Mouse (Mus musculus) CH12.LX (cell line): ENCODE results near the gene Tspan15. TPM values are rescaled to one million over a fixed set of nuclear protein-coding genes. Genes with fewer than 3 reads are reported as not detected.

Experiments
- DNase-seq: peaks from one replicate; pipeline ENCODE4 v3.0.0-alpha.2; 2013; ENCODE audit errors: extremely low read depth
- H3K27ac ChIP-seq: 2 replicates; pipeline ENCODE4 v1.5.1; 2012; ENCODE audit warnings: low read depth, mild to moderate bottlenecking, control low read depth, moderate library complexity; ENCODE audit not compliant: insufficient read depth
- H3K27me3 ChIP-seq: replicated peaks from 2 replicates; pipeline ENCODE3; 2012; ENCODE audit warnings: inconsistent platforms
- H3K36me3 ChIP-seq, 2 experiments: replicated peaks in 1 of 2; 2 replicates each; pipeline versions ENCODE3 to v1.6.1; 2012; ENCODE audit warnings: inconsistent platforms in 1 of 2, low read length in 1 of 2, mild to moderate bottlenecking in 1 of 2, mixed read lengths in 1 of 2, moderate library complexity in 1 of 2; ENCODE audit not compliant: control insufficient read depth in 1 of 2, insufficient read depth in 1 of 2
- H3K4me1 ChIP-seq, 2 experiments: 2 replicates each; pipeline ENCODE4 v1.6.1; 2012; ENCODE audit warnings: inconsistent platforms in 1 of 2, moderate library complexity in 1 of 2; ENCODE audit not compliant: insufficient read depth in 2 of 2, control insufficient read depth in 1 of 2
- H3K4me2 ChIP-seq: 2 replicates; pipeline ENCODE4 v1.6.1; 2012; ENCODE audit warnings: low read depth, mild to moderate bottlenecking, control low read depth; ENCODE audit not compliant: poor library complexity, insufficient read depth, severe bottlenecking
- H3K4me3 ChIP-seq, 3 experiments: fragments of 150-350 bp in 1 of 3; sonication (generic) in 1 of 3; replicated peaks in 1 of 3; 2 replicates each; pipeline versions ENCODE3 to v1.5.1; 2011 to 2012; ENCODE audit warnings: low read depth in 2 of 3, low read length in 2 of 3, mild to moderate bottlenecking in 2 of 3, moderate library complexity in 2 of 3, control low read depth in 1 of 3, improper control_type of control experiment in 1 of 3, inconsistent platforms in 1 of 3, mixed read lengths in 1 of 3; ENCODE audit not compliant: poor library complexity in 1 of 3
- H3K79me2 ChIP-seq: replicated peaks from 2 replicates; pipeline ENCODE4 v1.6.1; 2012; ENCODE audit warnings: mild to moderate bottlenecking, moderate library complexity; ENCODE audit not compliant: control insufficient read depth, poor library complexity, insufficient read depth, severe bottlenecking; ENCODE audit errors: extremely low read depth
- H3K9ac ChIP-seq: 2 replicates; pipeline ENCODE4 v1.6.1; 2012; ENCODE audit warnings: low read depth, mild to moderate bottlenecking, control low read depth, moderate library complexity; ENCODE audit not compliant: insufficient read depth
- H3K9me3 ChIP-seq: replicated peaks from 2 replicates; pipeline ENCODE3; 2012; ENCODE audit warnings: low read length, inconsistent platforms, mixed read lengths
- CHD1 ChIP-seq: IDR thresholded peaks from 2 replicates; pipeline ENCODE4 v1.6.1; 2012; ENCODE audit warnings: low read depth, low read length, improper control_type of control experiment, inconsistent platforms
- CHD2 ChIP-seq: IDR thresholded peaks from 2 replicates; pipeline ENCODE4 v1.6.1; 2011; ENCODE audit warnings: low read length, improper control_type of control experiment
- CTCF ChIP-seq, 2 experiments: IDR thresholded peaks in 1 of 2; conservative IDR thresholded peaks in 1 of 2; 2 replicates each; pipeline ENCODE4 v1.5.1; 2011 to 2012; ENCODE audit warnings: low read depth in 2 of 2, low read length in 2 of 2, improper control_type of control experiment in 1 of 2, inconsistent platforms in 1 of 2, mild to moderate bottlenecking in 1 of 2, moderate library complexity in 1 of 2
- EP300 ChIP-seq: IDR thresholded peaks from 2 replicates; pipeline ENCODE4 v1.6.1; 2011; ENCODE audit warnings: low read length, improper control_type of control experiment
- GABPA ChIP-seq: IDR thresholded peaks from 2 replicates; pipeline ENCODE4 v1.6.1; 2012; ENCODE audit warnings: low read depth, low read length, improper control_type of control experiment, inconsistent platforms; ENCODE audit not compliant: insufficient replicate concordance
- HCFC1 ChIP-seq: IDR thresholded peaks from 2 replicates; pipeline ENCODE4 v1.6.1; 2012; ENCODE audit warnings: low read depth, mild to moderate bottlenecking, inconsistent platforms, low read length, improper control_type of control experiment
- JUND ChIP-seq: conservative IDR thresholded peaks from 2 replicates; pipeline ENCODE4 v1.6.1; 2011; ENCODE audit warnings: low read depth, low read length, improper control_type of control experiment
- NELFE ChIP-seq: IDR thresholded peaks from 2 replicates; pipeline ENCODE4 v1.6.1; 2011; ENCODE audit warnings: low read depth, low read length, improper control_type of control experiment
- NRF1 ChIP-seq: IDR thresholded peaks from 2 replicates; pipeline ENCODE4 v1.6.1; 2014; ENCODE audit warnings: low read depth, mild to moderate bottlenecking, inconsistent platforms, low read length, improper control_type of control experiment, moderate library complexity
- PAX5 ChIP-seq: IDR thresholded peaks from 2 replicates; pipeline ENCODE4 v1.6.1; 2012; ENCODE audit warnings: low read length, inconsistent platforms, mixed read lengths
- SIN3A ChIP-seq: IDR thresholded peaks from 2 replicates; pipeline ENCODE4 v1.6.1; 2012; ENCODE audit warnings: low read length, improper control_type of control experiment, inconsistent platforms
- UBTF ChIP-seq: IDR thresholded peaks from 2 replicates; pipeline ENCODE4 v1.6.1; 2012; ENCODE audit warnings: low read depth, mild to moderate bottlenecking, inconsistent platforms, low read length, improper control_type of control experiment, moderate library complexity
- USF1 ChIP-seq: IDR thresholded peaks from 2 replicates; pipeline ENCODE4 v1.6.1; 2014; ENCODE audit warnings: low read depth, mild to moderate bottlenecking, inconsistent platforms, low read length, improper control_type of control experiment
- ZKSCAN1 ChIP-seq: IDR thresholded peaks from 2 replicates; pipeline ENCODE4 v1.6.1; 2012; ENCODE audit warnings: low read depth, inconsistent platforms, low read length, improper control_type of control experiment, borderline replicate concordance
- ZMIZ1 ChIP-seq: IDR thresholded peaks from 2 replicates; pipeline ENCODE4 v1.6.1; 2012; ENCODE audit warnings: low read depth, mild to moderate bottlenecking, inconsistent platforms, low read length, improper control_type of control experiment
- dilution Hi-C: fragments of 300-500 bp; cut with MboI; formaldehyde crosslinking; loops from 2 replicates; pipeline ENCODE4 v1.14.3; 2020; ENCODE audit warnings: low sequenced_read_pairs; ENCODE audit not compliant: extremely low pct_unique_long_range_greater_than_20kb, extremely low pct_ligation_motif_present
- in situ Hi-C: fragments of 300-500 bp; cut with MboI; formaldehyde crosslinking; loops from 3 replicates; pipeline ENCODE4 v1.14.3; 2019; ENCODE audit warnings: low sequenced_read_pairs, low pct_ligation_motif_present, low pct_unique_long_range_greater_than_20kb, mixed read lengths
- polyA plus RNA-seq: library from polyadenylated mRNA; unstranded; fragments of >175 nt; gene quantifications from 2 replicates; pipeline ENCODE4 v1.2.1, GENCODE M21; 2012; ENCODE audit warnings: low read depth; ENCODE audit not compliant: insufficient read length
- total RNA-seq, 2 experiments: library from RNA; depleted of rRNA; stranded (reverse); fragments of 300-350 nt in 1 of 2; fragments of >200 nt in 1 of 2; gene quantifications; 2 replicates each; pipeline ENCODE4 v1.2.3; 2012 to 2014

Gene Tspan15
- total and polyA plus RNA-seq, 3 experiments, result 0.12 to 0.30 TPM; not detected in 1

GRCm38 (mm10) chr10:62220732-62221514 lies 10.1 kb downstream of the Tspan15 start:
- in situ Hi-C loops, result no loop called here
- Histone ChIP-seq H3K36me3 (no peaks in the 10 kb centered on the region), H3K9ac (no peak overlapping the region)

GRCm38 (mm10) chr10:62218789-62219172 lies 12.3 kb downstream of the Tspan15 start:
- no peak overlapping the region for H3K27ac ChIP-seq
- no peak overlapping the region for H3K9ac ChIP-seq

More at GRCm38 (mm10) chr10:62220732-62221514, 10.1 kb downstream of the Tspan15 start:
- DNase-seq, result no peak
- H3K4me3 ChIP-seq, result no peak overlapping the region
- dilution Hi-C loops, result no loop called here
- H3K79me2 ChIP-seq, result no peaks in the 10 kb centered on the region
- no peaks in the 10 kb centered on the region for H3K9me3 ChIP-seq
- no peak for TF ChIP-seq NRF1
- H3K27ac ChIP-seq, result no peak overlapping the region
- no peak overlapping the region for H3K4me2 ChIP-seq
- peaks cover 57% of the 10 kb centered on the region for H3K27me3 ChIP-seq
- H3K4me1 ChIP-seq, result no peaks in the 10 kb centered on the region

GRCm38 (mm10) chr10:62218044-62218788 lies 12.8 kb downstream of the Tspan15 start:
- Histone ChIP-seq H3K4me3 (no peak overlapping the region), H3K36me3 (no peaks in the 10 kb centered on the region), H3K4me1 (peaks cover under 1 to 5% of the 10 kb centered on the region in 2 experiments; a peak in 2 of 4 replicates), H3K9ac (no peak overlapping the region), H3K4me2 (no peak overlapping the region), H3K9me3 (no peaks in the 10 kb centered on the region), H3K27me3 (peaks cover 52% of the 10 kb centered on the region), H3K79me2 (no peaks in the 10 kb centered on the region), H3K27ac (no peak overlapping the region)
- TF ChIP-seq ZMIZ1 (no peak), SIN3A (no peak), UBTF (no peak), CTCF (conservative IDR thresholded peaks at IDR 0.05 in 1 of 2, IDR thresholded peaks at IDR 0.05 in 1 of 2; ENCODE audit: low read depth in 2 of 2, low read length in 2 of 2) (no peak), HCFC1 (no peak), CHD2 (no peak), JUND (no peak), NELFE (no peak), ZKSCAN1 (no peak), USF1 (no peak), GABPA (no peak)
- no peak for DNase-seq
- in situ Hi-C loops, result no loop called here
- dilution Hi-C loops, result no loop called here

More at GRCm38 (mm10) chr10:62218789-62219172, 12.3 kb downstream of the Tspan15 start:
- Histone ChIP-seq H3K79me2 (no peaks in the 10 kb centered on the region), H3K36me3 (no peaks in the 10 kb centered on the region)
- dilution Hi-C loops, result no loop called here
- TF ChIP-seq EP300 (no peak), PAX5 (no peak), JUND (no peak), GABPA (no peak), ZMIZ1 (no peak), CHD1 (no peak)
- TF ChIP-seq, all 38 proteins: peak for 0
- Histone ChIP-seq H3K4me1 (no peaks in the 10 kb centered on the region), H3K9me3 (no peaks in the 10 kb centered on the region), H3K4me3 (no peak overlapping the region), H3K4me2 (no peak overlapping the region), H3K27me3 (peaks cover 52% of the 10 kb centered on the region)
- in situ Hi-C loops, result no loop called here
- DNase-seq, result no peak
